Mouse (Mus musculus) olfactory bulb, adult 2 months (tissue): ENCODE data around the gene Mocs1. TPM values are rescaled to one million over a fixed set of nuclear protein-coding genes. Genes with fewer than 3 reads are reported as not detected.

Experiments used
- H3K27ac ChIP-seq: fragments of 200-500 bp; 2 replicates; pipeline ENCODE4 v1.5.1; 2012; ENCODE audit warnings: low read depth, low read length; ENCODE audit not compliant: insufficient read depth
- H3K4me1 ChIP-seq: fragments of 200-500 bp; 2 replicates; pipeline ENCODE4 v1.6.1; 2012; ENCODE audit warnings: low read length; ENCODE audit not compliant: control insufficient read depth, insufficient read depth
- H3K4me3 ChIP-seq: fragments of 200-500 bp; 2 replicates; pipeline ENCODE4 v1.5.1; 2012; ENCODE audit warnings: mild to moderate bottlenecking, low read depth, low read length, moderate library complexity; ENCODE audit not compliant: insufficient read depth
- CTCF ChIP-seq: fragments of 200-500 bp; IDR thresholded peaks from 2 replicates; pipeline ENCODE4 v1.5.1; 2012; ENCODE audit warnings: low read depth, mild to moderate bottlenecking, low read length, moderate library complexity; ENCODE audit not compliant: insufficient read depth
- POLR2A ChIP-seq: fragments of 200-500 bp; IDR thresholded peaks from 2 replicates; pipeline ENCODE4 v1.6.1; 2012; ENCODE audit warnings: mild to moderate bottlenecking, low read depth, low read length, moderate library complexity; ENCODE audit not compliant: insufficient read depth
- WGBS: fragments of 180-500 bp; shearing (Covaris S2); methylation state at CpG from one replicate; pipeline ENCODE4 v1.1.7; 2018; 5-methylcytosine and 5-hydroxymethylcytosine counted together
- polyA plus RNA-seq: library from polyadenylated mRNA; stranded (reverse); fragments of >200 nt; gene quantifications from 2 replicates; pipeline ENCODE4 v1.2.4, GENCODE M21; 2012; ENCODE audit warnings: low replicate concordance; ENCODE audit not compliant: missing spikeins, insufficient read depth, insufficient read length

The Mocs1 gene
- polyA plus RNA-seq, 1 experiment = not detected

GRCm38 (mm10) chr17:49412974-49413373, 15.2 kb upstream of the Mocs1 start:
- TF ChIP-seq POLR2A = no peak
- TF ChIP-seq CTCF = no peak
- Histone ChIP-seq H3K4me3 (no peak overlapping the region), H3K4me1 (peaks cover 2% of the 10 kb centered on the region), H3K27ac (no peak overlapping the region)
- WGBS = 81% methylated on average over 5 of the region's 5 CpGs

GRCm38 (mm10) chr17:49413554-49413953, 14.6 kb upstream of the Mocs1 start:
- Histone ChIP-seq H3K4me3 (no peak overlapping the region), H3K27ac (no peak overlapping the region), H3K4me1 (peaks cover 2% of the 10 kb centered on the region)
- TF ChIP-seq CTCF (no peak), POLR2A (no peak)
- WGBS = 66% methylated on average over 3 of the region's 3 CpGs

- Histone ChIP-seq H3K27ac (no peak overlapping the region), H3K4me1 (peaks cover 2% of the 10 kb centered on the region), H3K4me3 (no peak overlapping the region)
- TF ChIP-seq POLR2A (no peak), CTCF (no peak)
- WGBS = 58% methylated on average over 3 of the region's 3 CpGs
Observed at GRCm38 (mm10) chr17:49416228-49416627, 11.9 kb upstream of the Mocs1 start.

GRCm38 (mm10) chr17:49419813-49420212, 8.3 kb upstream of the Mocs1 start:
- WGBS = 82% methylated on average over 6 of the region's 6 CpGs
- peaks cover 2% of the 10 kb centered on the region for H3K4me1 ChIP-seq
- H3K27ac ChIP-seq = no peak overlapping the region
- TF ChIP-seq POLR2A (no peak), CTCF (no peak)
- no peak overlapping the region for H3K4me3 ChIP-seq

GRCm38 (mm10) chr17:49422286-49423066, 5.7 kb upstream of the Mocs1 start:
- no peak overlapping the region for H3K27ac ChIP-seq
- TF ChIP-seq CTCF = no peak
- no peak for TF ChIP-seq POLR2A
- H3K4me3 ChIP-seq = no peak overlapping the region
- 89% methylated on average over 3 of the region's 3 CpGs for WGBS
- H3K4me1 ChIP-seq = no peaks in the 10 kb centered on the region

- H3K27ac ChIP-seq = no peak overlapping the region
- WGBS = 97% methylated on average over 2 of the region's 2 CpGs
- TF ChIP-seq CTCF (no peak), POLR2A (no peak)
- peaks cover 3% of the 10 kb centered on the region for H3K4me1 ChIP-seq
- no peak overlapping the region for H3K4me3 ChIP-seq
Observed at GRCm38 (mm10) chr17:49423067-49423325, 5.2 kb upstream of the Mocs1 start.

- 85% methylated on average over 3 of the region's 3 CpGs for WGBS
- H3K4me1 ChIP-seq = peaks cover 6% of the 10 kb centered on the region
- no peak for TF ChIP-seq POLR2A
- TF ChIP-seq CTCF = no peak
- no peak overlapping the region for H3K27ac ChIP-seq
- H3K4me3 ChIP-seq = no peak overlapping the region
Observed at GRCm38 (mm10) chr17:49423872-49424271, 4.3 kb upstream of the Mocs1 start.

- TF ChIP-seq POLR2A = no peak
- no peak for TF ChIP-seq CTCF
- Histone ChIP-seq H3K27ac (no peak overlapping the region), H3K4me1 (peaks cover 20% of the 10 kb centered on the region), H3K4me3 (no peak overlapping the region)
- WGBS = 23% methylated on average over 9 of the region's 9 CpGs
Observed at GRCm38 (mm10) chr17:49427631-49428238, 427 bp upstream of the Mocs1 start.

- Histone ChIP-seq H3K4me1 (peaks cover 20% of the 10 kb centered on the region), H3K4me3 (peak overlapping the region; percentile 80), H3K27ac (no peak overlapping the region)
- no peak for TF ChIP-seq POLR2A
- 48% methylated on average over 13 of the region's 13 CpGs for WGBS
Observed at GRCm38 (mm10) chr17:49428751-49429415, 721 bp downstream of the Mocs1 start.
